Mouse (Mus musculus): ENCODE measurements around the gene Dst. TPM values are rescaled to one million over a fixed set of nuclear protein-coding genes. Genes with fewer than 3 reads are reported as not detected.

The Dst gene
- total and polyA plus RNA-seq, 3 experiments, result 0.08 to 0.60 TPM; not detected in 1

GRCm38 (mm10) chr1:34096923-34097322 lies 188.9 kb downstream of the Dst start:
- DNase-seq (ENCODE audit: low read depth, low spot score), result no peak
- Histone ChIP-seq H3K27ac (ENCODE audit: control insufficient read depth, low read depth, low read length) (no peak overlapping the region), H3K79me2 (ENCODE audit: control insufficient read depth, insufficient read depth, low read length, poor library complexity) (no peaks in the 10 kb centered on the region), H3K36me3 (ENCODE audit: control insufficient read depth in 1 of 2, insufficient read depth in 2 of 2, low read length in 2 of 2) (no peaks in the 10 kb centered on the region), H3K4me3 (ENCODE audit: control insufficient read depth in 1 of 2, insufficient read depth in 1 of 2, low read depth in 2 of 2, low read length in 2 of 2) (no peak overlapping the region), H3K27me3 (ENCODE audit: control insufficient read depth in 1 of 2, insufficient read depth in 2 of 2, low read length in 2 of 2) (no peaks in the 10 kb centered on the region), H3K9me3 (replicated peaks; ENCODE audit: insufficient read depth, low read length) (no peaks in the 10 kb centered on the region), H3K4me1 (ENCODE audit: control insufficient read depth in 1 of 2, insufficient read depth in 2 of 2, low read length in 2 of 2) (no peaks in the 10 kb centered on the region), H3K9ac (ENCODE audit: control insufficient read depth, low read depth, low read length, poor library complexity, severe bottlenecking) (no peak overlapping the region)
- TF ChIP-seq RCOR1 (IDR thresholded peaks at IDR 0.05; ENCODE audit: low read depth, low read length) (no peak), BHLHE40 (IDR thresholded peaks at IDR 0.05; ENCODE audit: borderline replicate concordance, low read depth, low read length) (no peak), KAT2A (conservative IDR thresholded peaks at IDR 0.05; ENCODE audit: low read depth, low read length) (no peak), POLR2A (IDR thresholded peaks at IDR 0.05; ENCODE audit: control insufficient read depth in 1 of 2, insufficient read depth in 1 of 2, low read depth in 1 of 2, low read length in 2 of 2, poor library complexity in 1 of 2) (no peak), USF1 (IDR thresholded peaks at IDR 0.05; ENCODE audit: low read depth, low read length) (no peak), GABPA (IDR thresholded peaks at IDR 0.05; ENCODE audit: low read depth, low read length) (no peak), JUND (IDR thresholded peaks at IDR 0.05; ENCODE audit: low read depth, low read length) (no peak), ZKSCAN1 (IDR thresholded peaks at IDR 0.05; ENCODE audit: low read depth, low read length) (no peak), MAZ (IDR thresholded peaks at IDR 0.05; ENCODE audit: low read depth, low read length) (no peak), MEF2A (IDR thresholded peaks at IDR 0.05; ENCODE audit: extremely low read depth, insufficient replicate concordance, low read depth, low read length, poor library complexity, severe bottlenecking) (no peak), ZC3H11A (IDR thresholded peaks at IDR 0.05; ENCODE audit: low read depth, low read length) (no peak), UBTF (IDR thresholded peaks at IDR 0.05; ENCODE audit: borderline replicate concordance, insufficient read depth, low read depth, low read length) (no peak), MAFK (IDR thresholded peaks at IDR 0.05; ENCODE audit: borderline replicate concordance, low read depth, low read length) (no peak), EP300 (IDR thresholded peaks at IDR 0.05; ENCODE audit: low read depth in 1 of 2, low read length in 2 of 2) (no peak), TCF12 (IDR thresholded peaks at IDR 0.05; ENCODE audit: low read depth, low read length) (no peak)

GRCm38 (mm10) chr1:34097640-34098039 lies 189.6 kb downstream of the Dst start:
- no peak for DNase-seq (ENCODE audit: low read depth, low spot score)
- Histone ChIP-seq H3K27me3 (ENCODE audit: control insufficient read depth in 1 of 2, insufficient read depth in 2 of 2, low read length in 2 of 2) (no peaks in the 10 kb centered on the region), H3K9me3 (replicated peaks; ENCODE audit: insufficient read depth, low read length) (no peaks in the 10 kb centered on the region), H3K27ac (ENCODE audit: control insufficient read depth, low read depth, low read length) (no peak overlapping the region), H3K4me1 (ENCODE audit: control insufficient read depth in 1 of 2, insufficient read depth in 2 of 2, low read length in 2 of 2) (no peaks in the 10 kb centered on the region), H3K36me3 (ENCODE audit: control insufficient read depth in 1 of 2, insufficient read depth in 2 of 2, low read length in 2 of 2) (no peaks in the 10 kb centered on the region), H3K4me3 (ENCODE audit: control insufficient read depth in 1 of 2, insufficient read depth in 1 of 2, low read depth in 2 of 2, low read length in 2 of 2) (no peak overlapping the region), H3K79me2 (ENCODE audit: control insufficient read depth, insufficient read depth, low read length, poor library complexity) (no peaks in the 10 kb centered on the region), H3K9ac (ENCODE audit: control insufficient read depth, low read depth, low read length, poor library complexity, severe bottlenecking) (no peak overlapping the region)
- TF ChIP-seq GATA1 (IDR thresholded peaks at IDR 0.05; ENCODE audit: low read depth, low read length), result no peak
- TF ChIP-seq MAX (IDR thresholded peaks at IDR 0.05; ENCODE audit: low read length), result no peak
- TF ChIP-seq TAL1 (IDR thresholded peaks at IDR 0.05; ENCODE audit: low read length), result no peak
- TF ChIP-seq MAZ (IDR thresholded peaks at IDR 0.05; ENCODE audit: low read depth, low read length), result no peak
- TF ChIP-seq MXI1 (IDR thresholded peaks at IDR 0.05; ENCODE audit: low read depth, low read length), result no peak
- no peak for TF ChIP-seq CHD2 (IDR thresholded peaks at IDR 0.05; ENCODE audit: low read length)
- no peak for TF ChIP-seq EP300 (IDR thresholded peaks at IDR 0.05; ENCODE audit: low read depth in 1 of 2, low read length in 2 of 2)
- no peak for TF ChIP-seq CHD1 (IDR thresholded peaks at IDR 0.05; ENCODE audit: low read depth, low read length)
- no peak for TF ChIP-seq POLR2AphosphoS5 (IDR thresholded peaks at IDR 0.05; ENCODE audit: borderline replicate concordance, low read depth, low read length)
- TF ChIP-seq USF2 (IDR thresholded peaks at IDR 0.05; ENCODE audit: borderline replicate concordance in 1 of 2, insufficient read depth in 1 of 2, low read depth in 1 of 2, low read length in 2 of 2), result no peak
- TF ChIP-seq HCFC1 (IDR thresholded peaks at IDR 0.05; ENCODE audit: low read depth, low read length), result no peak
- TF ChIP-seq RCOR1 (IDR thresholded peaks at IDR 0.05; ENCODE audit: low read depth, low read length), result no peak

Measured in MEL (cell line).